In genomic region chr15:98512799-98513321, GRCm38 (mm10) we compare ENCODE assay signal across 10 mouse cellular contexts. TPM values are rescaled to one million over a fixed set of nuclear protein-coding genes. Genes with fewer than 3 reads are reported as not detected.
A peak's percentile ranks its signal among the peaks of the same experiment; 100 is the strongest.
DNase-seq lines count a peak whose midpoint lies in the region; ATAC-seq and TF ChIP-seq lines count a peak whose summit lies in the region.
"Had no signal": no experiment of that assay in that cellular context is flagged by ENCODE, and none has a peak within 500 bp of the region (broad histone marks: within the 10 kb centered on the region; RNA-seq: fewer than 3 reads in every experiment).

No protein-coding gene starts in this region.

- TF ChIP-seq CTCF in gastrocnemius, adult 2 months (IDR thresholded peaks at IDR 0.05), result no peak

- H3K27ac ChIP-seq in heart, embryonic 10.5 days, result no peak overlapping the region
- peak overlapping the region; percentile 76 for H3K27ac ChIP-seq in gastrocnemius, adult 2 months
- 0 out of 2 replicates have a peak overlapping the region, but pooled peaks have one; percentile 14 for H3K27ac ChIP-seq in kidney, embryonic 16.5 days (ENCODE audit: low read length)

- H3K36me3 ChIP-seq in heart, embryonic 10.5 days, result peaks cover 6% of the 10 kb centered on the region
- peaks cover 2% of the 10 kb centered on the region; the same call in 1 of the 2 replicates for H3K36me3 ChIP-seq in kidney, embryonic 16.5 days (ENCODE audit: insufficient read depth, low read length)
- peaks cover 8% of the 10 kb centered on the region for H3K36me3 ChIP-seq in megakaryocyte, embryonic 14.5 days (replicated peaks; ENCODE audit: low read length)

- H3K27me3 ChIP-seq in heart, embryonic 10.5 days (ENCODE audit: insufficient read depth, poor library complexity, severe bottlenecking), result no peaks in the 10 kb centered on the region
- no peaks in the 10 kb centered on the region for H3K27me3 ChIP-seq in kidney, embryonic 16.5 days (ENCODE audit: insufficient read depth, low read length)
- H3K27me3 ChIP-seq in megakaryocyte, embryonic 14.5 days (replicated peaks), result peaks cover 32% of the 10 kb centered on the region

- DNase-seq in heart, adult 11 months, result peak; percentile 98
- no peak for DNase-seq in heart, embryonic 10.5 days (ENCODE audit: low spot score)
- DNase-seq in NIH3T3 (ENCODE audit: low read depth), result peak; percentile 87
- peak; percentile 67 for DNase-seq in gastrocnemius, adult 2 months
- no peak for DNase-seq in layer of hippocampus, postnatal 14 days (ENCODE audit: low spot score in 2 of 2)
- no peak for DNase-seq in thymus, postnatal 14 days

- H3K9me3 ChIP-seq in heart, embryonic 10.5 days, result no peaks in the 10 kb centered on the region
- no peaks in the 10 kb centered on the region for H3K9me3 ChIP-seq in kidney, embryonic 16.5 days (ENCODE audit: low read length)
- peaks cover 20% of the 10 kb centered on the region for H3K9me3 ChIP-seq in megakaryocyte, embryonic 14.5 days

- WGBS in heart, embryonic 10.5 days, result 45% methylated on average over 17 of the region's 17 CpGs
- WGBS in kidney, embryonic 16.5 days, result 44% methylated on average over 17 of the region's 17 CpGs

- H3K4me1 ChIP-seq in heart, embryonic 10.5 days, result peaks cover 18% of the 10 kb centered on the region
- H3K4me1 ChIP-seq in kidney, embryonic 16.5 days (ENCODE audit: insufficient read depth, low read length), result peaks cover 10% of the 10 kb centered on the region; the same call in 1 of the 2 replicates
- peaks cover 52% of the 10 kb centered on the region for H3K4me1 ChIP-seq in megakaryocyte, embryonic 14.5 days

- no peak for ATAC-seq in kidney, embryonic 16.5 days (ENCODE audit: low FRiP score, low TSS enrichment)

- intact Hi-C loops in gastrocnemius, adult 2 months (cut with DNase I), result loop anchor here (5.0 kb wide), 1 partner anchor 54 kb away; no protein-coding TSS in a partner anchor

- 0 out of 2 replicates have a peak overlapping the region, but pooled peaks have one; percentile 38 for H3K9ac ChIP-seq in kidney, embryonic 16.5 days (replicated peaks; ENCODE audit: low read length)

- no peak overlapping the region for H3K4me3 ChIP-seq in heart, embryonic 10.5 days
- H3K4me3 ChIP-seq in gastrocnemius, adult 2 months, result peak overlapping the region; percentile 28
- H3K4me3 ChIP-seq in kidney, embryonic 16.5 days (ENCODE audit: low read length), result no peak overlapping the region
- peak overlapping the region; percentile 47 for H3K4me3 ChIP-seq in megakaryocyte, embryonic 14.5 days (replicated peaks)

- no peak overlapping the region; the same call in 1 of the 2 replicates for H3K4me2 ChIP-seq in kidney, embryonic 16.5 days (replicated peaks; ENCODE audit: low read depth, low read length)

RNA-seq across cellular contexts. Expression of gene Olfr279, which starts 20.7 kb away (rescaled TPM):
- polyA plus RNA-seq in heart, embryonic 10.5 days (2016; fragmentation: Nextera tagmentation; extraction: Ambion mirVana), result not detected in 2 replicates
- total RNA-seq in gastrocnemius, adult 2 months (2021), result not detected
- not detected in 2 replicates for polyA plus RNA-seq in kidney, embryonic 16.5 days (2015; fragmentation: Nextera tagmentation; extraction: Ambion mirVana)
- polyA plus RNA-seq in megakaryocyte, embryonic 14.5 days (2012; ENCODE audit: insufficient read depth, low replicate concordance), result not detected in 2 replicates
- under 1 TPM; 0.21 to 0.37 TPM for total RNA-seq in layer of hippocampus, postnatal 14 days (2021)
- total RNA-seq: gastrocnemius, adult 8-10 months had no signal

RNA-seq across cellular contexts. Expression of gene Kansl2, which starts 21.2 kb away (rescaled TPM):
- 91.7 and 127 TPM in 2 replicates for polyA plus RNA-seq in heart, embryonic 10.5 days (2016; fragmentation: Nextera tagmentation; extraction: Ambion mirVana)
- total RNA-seq in gastrocnemius, adult 2 months (2021), result 10 to 100 TPM; 64.7 to 66.3 TPM
- 106 and 113 TPM in 2 replicates for polyA plus RNA-seq in kidney, embryonic 16.5 days (2015; fragmentation: Nextera tagmentation; extraction: Ambion mirVana)
- 7.5 and 14.4 TPM in 2 replicates for polyA plus RNA-seq in megakaryocyte, embryonic 14.5 days (2012; ENCODE audit: insufficient read depth, low replicate concordance)
- total RNA-seq in layer of hippocampus, postnatal 14 days (2021), result 10 to 100 TPM; 65.5 to 65.8 TPM

RNA-seq across cellular contexts. Expression of gene Lalba, which starts 30.3 kb away (rescaled TPM):
- polyA plus RNA-seq in heart, embryonic 10.5 days (2016; fragmentation: Nextera tagmentation; extraction: Ambion mirVana), result not detected in 2 replicates
- not detected for total RNA-seq in gastrocnemius, adult 2 months (2021)
- polyA plus RNA-seq in kidney, embryonic 16.5 days (2015; fragmentation: Nextera tagmentation; extraction: Ambion mirVana), result 0.21 and 0.55 TPM in 2 replicates
- polyA plus RNA-seq in megakaryocyte, embryonic 14.5 days (2012; ENCODE audit: insufficient read depth, low replicate concordance), result not detected in 2 replicates
- total RNA-seq in layer of hippocampus, postnatal 14 days (2021), result not detected
- total RNA-seq: ES-E14; gastrocnemius, adult 8-10 months had no signal

RNA-seq across cellular contexts. Expression of gene OR5BS1P, which starts 43.2 kb away (rescaled TPM):
- polyA plus RNA-seq in heart, embryonic 10.5 days (2016; fragmentation: Nextera tagmentation; extraction: Ambion mirVana), result not detected in 2 replicates
- total RNA-seq in gastrocnemius, adult 2 months (2021), result not detected
- not detected in 2 replicates for polyA plus RNA-seq in kidney, embryonic 16.5 days (2015; fragmentation: Nextera tagmentation; extraction: Ambion mirVana)
- polyA plus RNA-seq in megakaryocyte, embryonic 14.5 days (2012; ENCODE audit: insufficient read depth, low replicate concordance), result not detected in 2 replicates
- total RNA-seq in layer of hippocampus, postnatal 14 days (2021), result not detected
- total RNA-seq: ES-E14; gastrocnemius, adult 8-10 months had no signal

RNA-seq across cellular contexts. Expression of gene Ccnt1, which starts 57.9 kb away (rescaled TPM):
- 42.8 and 53.0 TPM in 2 replicates for polyA plus RNA-seq in heart, embryonic 10.5 days (2016; fragmentation: Nextera tagmentation; extraction: Ambion mirVana)
- total RNA-seq in gastrocnemius, adult 2 months (2021), result 10 to 100 TPM; 20.4 to 20.5 TPM
- 64.4 and 76.4 TPM in 2 replicates for polyA plus RNA-seq in kidney, embryonic 16.5 days (2015; fragmentation: Nextera tagmentation; extraction: Ambion mirVana)
- polyA plus RNA-seq in megakaryocyte, embryonic 14.5 days (2012; ENCODE audit: insufficient read depth, low replicate concordance), result 1.4 and 5.1 TPM in 2 replicates
- total RNA-seq in layer of hippocampus, postnatal 14 days (2021), result 10 to 100 TPM; 43.9 to 44.7 TPM

Comparison
In these comparisons a context has a peak if more than half of its experiments do, and no peak if none do; other contexts are left out.
1. DNase-seq: peak in heart, adult 11 months (single experiment), NIH3T3 (single experiment) and gastrocnemius, adult 2 months (single experiment); none in heart, embryonic 10.5 days (single experiment), layer of hippocampus, postnatal 14 days (0 of 2) and thymus, postnatal 14 days (single experiment).
2. H3K4me3 ChIP-seq: peak in gastrocnemius, adult 2 months (single experiment) and megakaryocyte, embryonic 14.5 days (single experiment); none in heart, embryonic 10.5 days (single experiment) and kidney, embryonic 16.5 days (single experiment).